Mouse (Mus musculus): Measurements from ENCODE around the gene Bhlhe40. TPM values are rescaled to one million over a fixed set of nuclear protein-coding genes. Genes with fewer than 3 reads are reported as not detected.

Bhlhe40 gene
- total and polyA plus RNA-seq, 2 experiments from 2014 or later: 5.9 to 8.8 TPM

DNA sequence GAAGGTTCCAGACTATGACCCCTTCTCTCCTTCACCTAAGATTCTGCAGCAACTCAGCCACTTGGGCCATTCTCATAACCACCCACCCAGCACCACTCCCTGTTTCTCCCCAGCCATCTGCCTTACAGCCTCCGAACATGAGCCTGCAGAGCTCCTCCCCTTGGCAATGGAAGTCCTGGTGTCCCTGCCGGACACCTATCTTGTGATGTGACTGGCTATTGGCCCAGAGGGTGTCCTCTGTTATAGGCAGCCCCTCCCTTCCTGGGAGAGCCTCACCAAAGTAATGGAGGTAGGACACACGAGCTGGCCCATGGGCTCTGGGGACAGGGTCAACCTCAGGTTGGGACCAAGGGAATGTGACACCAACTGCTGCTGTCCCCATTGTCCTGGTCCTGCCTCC lies 10.4 kb downstream of the Bhlhe40 start:
- DNase-seq (ENCODE audit: low spot score) (no peak), ATAC-seq (ENCODE audit: low FRiP score) (no peak)
- Histone ChIP-seq H3K9ac (replicated peaks; ENCODE audit: low read length, poor library complexity, severe bottlenecking) (no peak overlapping the region), H3K27ac (ENCODE audit: low read depth, low read length) (no peak overlapping the region), H3K9me3 (ENCODE audit: low read length) (no peaks in the 10 kb centered on the region), H3K4me1 (ENCODE audit: insufficient read depth, low read length) (no peaks in the 10 kb centered on the region), H3K36me3 (ENCODE audit: insufficient read depth, low read length) (no peaks in the 10 kb centered on the region), H3K4me2 (ENCODE audit: low read depth, low read length, poor library complexity, severe bottlenecking) (no peak overlapping the region), H3K4me3 (ENCODE audit: low read depth, low read length) (no peak overlapping the region), H3K27me3 (ENCODE audit: insufficient read depth, low read length) (no peaks in the 10 kb centered on the region)
- 77% methylated on average over 3 of the region's 3 CpGs for WGBS
- no peak for TF ChIP-seq CTCF (IDR thresholded peaks at IDR 0.05)

DNA sequence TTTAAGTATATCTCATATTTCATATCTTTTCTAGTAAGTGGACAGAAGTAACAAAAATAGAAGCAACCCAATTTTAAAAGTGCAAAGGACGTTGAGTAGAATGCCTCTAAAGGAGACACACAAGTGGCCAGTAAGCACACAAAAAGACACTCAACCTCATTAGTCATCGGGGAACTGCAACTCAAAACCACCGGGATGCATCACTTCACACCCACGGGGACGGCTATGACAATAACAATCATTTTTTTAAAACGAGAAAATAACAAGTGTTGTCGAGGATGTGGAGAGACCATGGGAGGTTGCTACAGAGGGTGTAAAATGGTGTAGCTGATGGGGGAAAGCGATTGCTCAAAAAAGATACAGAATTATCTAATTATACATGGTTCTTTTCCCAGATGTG lies 11.7 kb downstream of the Bhlhe40 start:
- 86% methylated on average over 8 of the region's 8 CpGs for WGBS
- Histone ChIP-seq H3K27ac (ENCODE audit: low read depth, low read length) (no peak overlapping the region), H3K4me3 (ENCODE audit: low read depth, low read length) (no peak overlapping the region), H3K9me3 (ENCODE audit: low read length) (no peaks in the 10 kb centered on the region), H3K4me1 (ENCODE audit: insufficient read depth, low read length) (no peaks in the 10 kb centered on the region), H3K4me2 (ENCODE audit: low read depth, low read length, poor library complexity, severe bottlenecking) (no peak overlapping the region), H3K36me3 (ENCODE audit: insufficient read depth, low read length) (no peaks in the 10 kb centered on the region), H3K27me3 (ENCODE audit: insufficient read depth, low read length) (no peaks in the 10 kb centered on the region), H3K9ac (replicated peaks; ENCODE audit: low read length, poor library complexity, severe bottlenecking) (no peak overlapping the region)
- ATAC-seq (ENCODE audit: low FRiP score) (no peak), DNase-seq (ENCODE audit: low spot score) (no peak)
- no peak for TF ChIP-seq CTCF (IDR thresholded peaks at IDR 0.05)

DNA sequence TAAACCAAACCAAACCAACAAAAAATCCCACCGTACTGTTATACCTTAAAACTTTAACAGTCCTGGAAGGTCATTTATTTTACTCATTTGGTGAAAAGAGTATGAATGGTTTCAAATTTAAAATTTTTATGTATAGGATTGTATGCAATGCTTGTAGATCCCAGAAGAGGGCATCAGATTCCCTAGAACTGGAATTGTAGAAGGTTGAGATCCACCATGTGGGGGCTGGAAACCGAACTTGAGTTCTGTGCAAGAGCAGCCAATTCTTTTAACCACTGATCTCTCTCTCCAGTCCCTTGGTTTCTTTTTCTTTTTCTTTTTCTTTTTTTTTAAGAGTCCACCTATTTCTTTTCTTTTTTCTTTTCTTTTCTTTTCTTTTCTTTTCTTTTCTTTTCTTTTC lies 13.8 kb downstream of the Bhlhe40 start:
- ATAC-seq (ENCODE audit: low FRiP score) (no peak), DNase-seq (ENCODE audit: low spot score) (no peak)
- Histone ChIP-seq H3K27ac (ENCODE audit: low read depth, low read length) (no peak overlapping the region), H3K27me3 (ENCODE audit: insufficient read depth, low read length) (no peaks in the 10 kb centered on the region), H3K36me3 (ENCODE audit: insufficient read depth, low read length) (no peaks in the 10 kb centered on the region), H3K9ac (replicated peaks; ENCODE audit: low read length, poor library complexity, severe bottlenecking) (no peak overlapping the region), H3K4me1 (ENCODE audit: insufficient read depth, low read length) (no peaks in the 10 kb centered on the region), H3K4me2 (ENCODE audit: low read depth, low read length, poor library complexity, severe bottlenecking) (no peak overlapping the region), H3K9me3 (ENCODE audit: low read length) (no peaks in the 10 kb centered on the region), H3K4me3 (ENCODE audit: low read depth, low read length) (no peak overlapping the region)
- 89% methylated on average over 2 of the region's 2 CpGs for WGBS
- TF ChIP-seq CTCF (IDR thresholded peaks at IDR 0.05): no peak

DNA sequence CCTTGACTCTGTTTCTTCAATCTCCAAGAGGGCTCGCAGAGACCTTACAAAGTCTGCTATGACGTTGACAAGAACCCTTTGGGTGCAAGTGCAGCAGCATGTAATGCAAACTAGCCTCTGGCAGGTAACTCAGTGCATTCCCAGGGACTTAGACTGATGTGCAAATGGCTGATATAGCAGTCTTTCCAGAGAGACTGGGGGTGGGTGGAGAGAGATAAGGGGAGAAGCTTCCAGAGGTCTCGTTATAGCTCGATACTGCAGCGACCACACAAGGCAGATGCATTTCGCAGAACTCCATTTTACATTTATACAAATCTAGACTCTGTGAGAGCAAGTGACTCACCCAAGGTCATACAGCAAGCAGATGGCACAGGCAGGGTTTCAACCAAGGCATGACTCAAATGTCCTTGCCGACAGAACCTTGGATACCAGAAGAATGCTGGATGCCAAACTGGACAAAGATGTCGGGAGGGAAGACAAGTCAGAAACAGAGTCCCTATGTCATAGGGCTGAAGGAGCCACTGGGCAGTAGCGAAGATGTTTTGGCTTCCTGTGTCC lies 16.4 kb downstream of the Bhlhe40 start:
- no peak for ATAC-seq (ENCODE audit: low FRiP score)
- Histone ChIP-seq H3K9me3 (ENCODE audit: low read length) (no peaks in the 10 kb centered on the region), H3K36me3 (ENCODE audit: insufficient read depth, low read length) (no peaks in the 10 kb centered on the region), H3K4me3 (ENCODE audit: low read depth, low read length) (no peak overlapping the region), H3K9ac (replicated peaks; ENCODE audit: low read length, poor library complexity, severe bottlenecking) (no peak overlapping the region), H3K4me2 (ENCODE audit: low read depth, low read length, poor library complexity, severe bottlenecking) (no peak overlapping the region), H3K27me3 (ENCODE audit: insufficient read depth, low read length) (no peaks in the 10 kb centered on the region), H3K27ac (ENCODE audit: low read depth, low read length) (no peak overlapping the region), H3K4me1 (ENCODE audit: insufficient read depth, low read length) (no peaks in the 10 kb centered on the region)
- 88% methylated on average over 9 of the region's 9 CpGs for WGBS
- TF ChIP-seq CTCF (IDR thresholded peaks at IDR 0.05): no peak
- no peak for DNase-seq (ENCODE audit: low spot score)

DNA sequence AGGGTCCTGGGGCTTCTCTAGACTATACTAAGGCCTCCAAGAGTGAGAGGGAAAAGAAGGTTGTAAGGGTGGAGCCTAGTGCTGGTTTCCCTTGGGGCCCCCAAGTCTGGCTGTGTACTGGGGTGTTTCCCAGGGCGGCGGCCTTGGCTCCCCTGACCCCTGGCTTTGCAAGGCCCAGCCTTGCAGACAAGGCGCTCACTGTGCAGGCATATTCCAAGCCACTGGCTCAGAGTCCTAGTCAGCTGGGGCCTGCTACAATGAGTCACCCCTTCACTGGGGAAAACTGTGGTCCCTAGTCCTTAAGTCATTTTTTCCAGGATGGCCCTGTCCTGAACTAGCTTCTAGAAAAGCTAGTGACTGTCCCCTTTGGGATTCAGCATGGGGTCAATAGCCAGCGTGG lies 17.3 kb downstream of the Bhlhe40 start:
- WGBS: 93% methylated on average over 4 of the region's 4 CpGs
- H3K9ac ChIP-seq (replicated peaks; ENCODE audit: low read length, poor library complexity, severe bottlenecking): no peak overlapping the region
- no peaks in the 10 kb centered on the region for H3K9me3 ChIP-seq (ENCODE audit: low read length)
- ATAC-seq (ENCODE audit: low FRiP score) (no peak), DNase-seq (ENCODE audit: low spot score) (no peak)
- H3K4me3 ChIP-seq (ENCODE audit: low read depth, low read length): no peak overlapping the region
- H3K27me3 ChIP-seq (ENCODE audit: insufficient read depth, low read length): no peaks in the 10 kb centered on the region
- H3K4me1 ChIP-seq (ENCODE audit: insufficient read depth, low read length): no peaks in the 10 kb centered on the region
- H3K4me2 ChIP-seq (ENCODE audit: low read depth, low read length, poor library complexity, severe bottlenecking): no peak overlapping the region
- TF ChIP-seq CTCF (IDR thresholded peaks at IDR 0.05): no peak
- no peaks in the 10 kb centered on the region for H3K36me3 ChIP-seq (ENCODE audit: insufficient read depth, low read length)
- no peak overlapping the region for H3K27ac ChIP-seq (ENCODE audit: low read depth, low read length)

DNA sequence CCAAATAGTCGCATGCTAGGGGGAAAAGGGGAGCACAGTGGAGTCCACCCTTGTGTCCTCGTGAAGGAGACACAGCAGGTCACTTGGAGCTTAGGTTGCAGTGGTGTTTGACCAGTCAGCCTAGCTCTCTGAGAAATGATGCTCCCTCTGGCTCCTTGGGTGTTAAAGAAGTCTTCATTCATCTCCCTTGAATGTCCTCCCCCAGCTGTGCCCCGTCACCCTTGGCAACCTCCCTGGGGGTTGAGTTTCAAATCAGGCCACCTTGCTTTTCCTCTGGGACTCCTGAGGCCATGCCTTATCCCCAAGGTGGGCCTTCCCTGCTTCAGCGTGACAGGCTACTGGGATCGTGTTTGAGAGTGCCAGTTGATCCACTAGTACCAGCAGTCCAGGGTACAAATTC lies 17.8 kb downstream of the Bhlhe40 start:
- no peak overlapping the region for H3K4me3 ChIP-seq (ENCODE audit: low read depth, low read length)
- ATAC-seq (ENCODE audit: low FRiP score): no peak
- TF ChIP-seq CTCF (IDR thresholded peaks at IDR 0.05): no peak
- H3K27ac ChIP-seq (ENCODE audit: low read depth, low read length): no peak overlapping the region
- H3K9me3 ChIP-seq (ENCODE audit: low read length): no peaks in the 10 kb centered on the region
- no peaks in the 10 kb centered on the region for H3K36me3 ChIP-seq (ENCODE audit: insufficient read depth, low read length)
- H3K4me1 ChIP-seq (ENCODE audit: insufficient read depth, low read length): no peaks in the 10 kb centered on the region
- 56% methylated on average over 5 of the region's 5 CpGs for WGBS
- no peak overlapping the region for H3K9ac ChIP-seq (replicated peaks; ENCODE audit: low read length, poor library complexity, severe bottlenecking)
- H3K4me2 ChIP-seq (ENCODE audit: low read depth, low read length, poor library complexity, severe bottlenecking): no peak overlapping the region
- no peak for DNase-seq (ENCODE audit: low spot score)
- H3K27me3 ChIP-seq (ENCODE audit: insufficient read depth, low read length): no peaks in the 10 kb centered on the region
